Mouse (Mus musculus) B cell, adult 67 days (primary cell): ENCODE measurements around the gene A430078G23Rik. TPM values are rescaled to one million over a fixed set of nuclear protein-coding genes. Genes with fewer than 3 reads are reported as not detected.

Experiments
- total RNA-seq, 2 experiments: library from RNA; stranded (reverse); gene quantifications; 4 replicates each; pipeline ENCODE4 v1.2.4; 2023

Gene A430078G23Rik
- total RNA-seq = 100 to 1,000 TPM; 263 to 289 TPM

DNA sequence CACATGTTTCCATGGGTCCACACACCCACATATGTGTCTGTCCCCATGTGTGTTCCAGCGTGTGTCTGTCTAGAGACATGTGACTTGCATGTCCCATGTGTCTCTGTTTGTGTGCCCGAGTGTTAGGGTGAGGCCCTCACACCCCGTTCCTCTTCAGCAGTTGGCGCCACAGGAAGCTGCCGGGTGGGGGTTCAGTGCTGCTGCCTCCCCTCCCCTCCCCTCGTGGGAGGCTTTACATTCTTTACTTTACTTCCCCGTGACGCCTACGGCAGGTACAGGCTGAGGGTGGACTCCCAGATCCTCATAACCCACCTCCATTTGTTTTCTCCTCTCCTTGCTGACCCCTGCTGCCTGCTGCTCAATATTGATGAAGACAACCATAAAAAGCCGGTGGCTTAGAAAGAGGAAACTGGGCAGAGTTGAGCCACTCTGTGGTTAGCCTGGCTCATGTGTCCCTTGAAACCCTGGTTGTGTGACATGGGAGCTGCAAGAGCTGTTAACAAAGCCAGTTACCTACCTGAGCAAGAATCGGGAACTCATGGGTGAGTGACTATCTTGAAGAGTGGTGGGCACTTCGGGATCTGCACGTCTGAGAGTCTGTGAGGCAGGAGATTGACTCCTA lies at the start of gene A430078G23Rik:
Gene A430078G23Rik, plus strand, starts transcription at position 227 of the 622 bp plus-strand sequence.

DNA sequence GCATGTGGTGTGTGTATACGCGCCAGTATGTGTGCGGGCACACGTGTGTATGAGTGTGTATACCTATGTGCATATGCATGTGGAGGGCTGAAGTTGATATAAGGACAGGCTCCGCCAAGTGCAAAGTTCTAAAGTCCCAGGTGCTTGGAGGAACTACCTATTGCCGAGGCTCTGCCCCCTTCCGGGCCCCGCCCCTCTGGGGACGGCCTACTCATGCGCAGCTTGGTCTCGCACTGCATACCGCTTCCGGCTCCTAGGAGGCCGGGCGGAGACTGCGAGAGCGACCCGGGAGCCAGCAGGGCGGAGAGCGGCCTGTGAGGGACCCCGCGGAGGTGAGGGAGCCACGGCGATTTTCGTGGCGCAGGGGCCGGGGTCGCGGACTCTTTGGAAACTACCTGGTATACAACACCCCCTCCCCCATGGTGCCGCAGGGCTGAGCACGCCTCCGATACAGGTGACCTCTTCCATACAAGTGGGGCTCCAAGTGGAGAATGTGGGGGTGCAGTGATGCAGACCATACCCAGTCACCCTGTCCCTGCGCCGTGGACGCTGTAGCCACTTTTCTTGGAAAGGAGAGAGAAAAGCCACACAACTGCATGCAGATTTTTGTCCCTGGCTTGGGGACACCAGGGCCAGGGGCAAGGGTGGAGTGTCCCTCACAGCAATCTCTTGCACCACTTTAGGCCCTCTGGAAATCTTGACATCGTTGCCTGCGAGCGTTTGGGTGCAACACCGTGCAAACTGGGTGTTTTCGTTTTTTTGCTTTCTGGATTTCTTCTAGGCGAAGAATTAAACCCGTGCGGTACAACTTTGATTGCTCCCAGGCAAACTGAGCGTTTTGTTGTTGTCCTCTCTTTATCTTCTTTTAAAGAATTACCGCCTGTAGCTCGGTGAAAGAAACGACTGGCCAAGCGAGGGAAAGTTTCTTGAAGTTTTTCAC lies 39.8 kb downstream of the A430078G23Rik start, which contains the start of gene Arhgef18:
Gene Arhgef18, plus strand, starts transcription at position 236 of the 940 bp plus-strand sequence.

Other genes starting within 250 kb of the A430078G23Rik start
- gene Insr, start 73.8 kb upstream of the A430078G23Rik start, total RNA-seq = 10 to 100 TPM; 53.5 to 55.7 TPM
- gene Arhgef18, start 39.6 kb downstream of the A430078G23Rik start, total RNA-seq = 100 to 1,000 TPM; 269 to 313 TPM
- 1 to 10 TPM; 1.4 to 2.4 TPM for gene Pex11g, start 114.3 kb downstream of the A430078G23Rik start, total RNA-seq
- 1 to 10 TPM; 5.0 to 8.3 TPM for gene Tex45, start 117.4 kb downstream of the A430078G23Rik start, total RNA-seq
- 1 to 10 TPM; 8.7 to 10.0 TPM for gene Zfp358, start 139.7 kb downstream of the A430078G23Rik start, total RNA-seq
- 100 to 1,000 TPM; 105 to 106 TPM for gene Mcoln1, start 147.0 kb downstream of the A430078G23Rik start, total RNA-seq
- 10 to 100 TPM; 78.0 to 82.4 TPM for gene Pnpla6, start 162.0 kb downstream of the A430078G23Rik start, total RNA-seq
- not detected for gene C330021F23Rik, start 214.6 kb downstream of the A430078G23Rik start, total RNA-seq
- gene Camsap3, start 233.9 kb downstream of the A430078G23Rik start, total RNA-seq = not detected